Mouse (Mus musculus) adrenal gland, adult 2 months (tissue): ENCODE data around the gene Nfyb. TPM values are rescaled to one million over a fixed set of nuclear protein-coding genes. Genes with fewer than 3 reads are reported as not detected.
A peak's percentile ranks its signal among the peaks of the same experiment; 100 is the strongest.

Experiments
- DNase-seq: peaks from one replicate; pipeline ENCODE4 v3.0.0; 2021
- polyA plus RNA-seq: library from polyadenylated mRNA; depleted of rRNA; stranded (reverse); fragments of >200 nt; gene quantifications from 2 replicates; pipeline ENCODE4 v1.2.3, GENCODE M21; 2012; rRNA removed
- total RNA-seq, 2 experiments: library from RNA; stranded (reverse); gene quantifications; 2 replicates each; pipeline ENCODE4 v1.2.3; 2021

Gene Nfyb
- total and polyA plus RNA-seq, 3 experiments: 1.9 to 19.8 (median 15.2) TPM

DNA sequence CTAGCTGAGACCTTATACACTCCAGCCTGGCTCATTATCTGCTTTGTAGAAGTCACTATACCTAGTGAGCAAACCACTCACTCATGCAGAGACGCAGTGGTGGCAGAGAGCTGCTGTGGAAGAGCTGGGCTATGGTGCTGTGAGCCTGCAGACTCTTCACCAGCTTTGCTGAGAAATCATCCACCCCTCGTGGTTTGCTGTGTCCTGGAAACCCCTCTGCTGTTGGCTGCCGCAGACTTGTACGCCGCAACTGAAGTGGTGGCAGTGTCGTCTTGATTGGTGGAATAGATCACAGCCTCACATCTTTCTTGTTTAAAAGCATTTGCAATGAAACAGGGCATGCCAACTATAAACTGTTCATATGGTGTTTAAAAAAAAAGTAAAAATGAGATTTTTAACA, 19.6 kb downstream of the Nfyb start:
- DNase-seq: no peak

DNA sequence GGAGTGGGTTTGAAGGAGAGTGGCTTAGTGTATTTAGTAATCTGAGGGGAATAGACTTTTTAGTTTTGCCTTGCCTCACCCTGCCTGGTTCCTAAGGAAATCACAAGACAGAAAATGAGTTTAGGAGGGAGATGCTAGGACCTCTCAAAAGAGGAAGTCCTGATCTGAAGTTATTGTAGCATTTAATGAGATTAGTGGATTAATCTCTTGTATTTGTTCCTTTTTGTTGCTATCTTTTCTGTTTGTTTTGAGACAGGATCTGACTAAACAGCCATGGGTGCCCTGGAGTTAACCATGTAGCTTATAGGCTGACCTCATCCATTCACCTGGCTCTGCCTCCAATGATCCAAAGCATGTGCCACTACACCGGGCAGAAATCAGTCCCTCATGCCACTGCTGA, 21.4 kb downstream of the Nfyb start:
- DNase-seq: no peak

DNA sequence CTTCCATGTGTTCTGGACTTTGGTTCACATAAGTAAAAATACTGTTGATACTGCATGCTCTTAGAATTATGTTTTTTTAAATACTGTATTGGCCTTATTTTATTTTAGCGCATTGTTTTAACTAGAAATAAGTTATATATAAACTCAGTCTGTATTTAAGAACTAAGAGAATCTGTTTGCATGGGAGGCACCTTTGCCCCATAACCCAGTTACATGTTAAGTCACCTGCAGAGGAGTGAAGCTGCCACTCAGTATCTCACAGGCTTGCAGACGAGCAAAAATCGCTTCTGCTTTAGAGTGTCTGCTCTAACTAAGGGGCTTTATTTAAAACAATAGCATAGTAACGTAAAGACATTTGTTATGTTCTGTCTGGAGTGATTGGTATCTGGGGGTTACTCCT, 22.1 kb downstream of the Nfyb start:
- DNase-seq: no peak

DNA sequence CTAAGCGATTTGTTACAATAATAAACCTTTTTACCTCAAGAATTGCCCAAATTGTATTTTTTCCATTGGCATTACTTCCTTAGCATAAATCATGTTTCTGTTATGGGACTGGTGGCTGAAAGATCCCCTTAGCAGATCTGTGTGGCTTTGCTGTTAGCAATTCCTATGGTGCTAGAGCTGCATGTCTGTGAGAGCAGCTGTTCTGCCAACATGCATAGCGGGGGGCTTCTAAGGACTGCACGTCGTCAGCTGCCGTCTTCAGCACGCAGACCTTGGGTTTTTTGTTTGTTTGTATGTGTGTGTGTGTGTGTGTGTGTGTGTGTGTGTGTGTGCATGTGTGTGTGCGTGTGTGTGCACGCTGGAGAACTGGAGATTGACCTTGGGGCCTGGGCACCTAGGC, 22.6 kb downstream of the Nfyb start:
- no peak for DNase-seq

DNA sequence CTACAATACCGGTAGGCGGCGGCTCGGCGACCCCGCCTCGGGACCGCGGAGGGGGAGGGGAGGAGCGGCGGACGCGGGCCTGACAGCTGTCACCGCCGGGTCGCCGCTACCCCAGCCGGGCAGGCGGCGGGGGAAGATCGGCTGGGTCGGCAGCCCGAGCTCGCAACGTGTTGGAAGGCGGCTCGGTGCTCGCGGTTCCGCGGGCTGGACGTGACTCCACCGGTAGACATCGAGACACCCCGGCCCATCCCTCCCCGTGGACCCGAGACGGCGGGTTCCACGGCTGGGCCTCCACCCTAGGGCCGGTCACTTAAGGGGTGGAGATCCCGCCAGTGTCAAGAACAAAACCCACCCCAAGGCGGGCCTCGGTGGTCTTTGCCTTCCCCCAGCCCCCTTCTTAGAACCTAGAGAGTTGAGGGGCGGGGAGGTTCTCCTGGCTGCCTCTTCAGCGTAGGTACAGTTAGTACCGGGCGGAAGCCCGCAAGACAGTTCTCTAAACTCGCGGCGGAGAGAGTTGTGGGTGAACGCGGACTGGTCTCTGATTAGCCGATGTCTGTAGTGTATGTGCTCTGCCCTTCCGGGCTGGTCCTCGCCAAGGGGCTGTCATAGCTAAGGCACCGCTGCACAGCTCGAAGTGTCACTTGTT, 64.5 kb downstream of the Nfyb start:
- no peak for DNase-seq

DNA sequence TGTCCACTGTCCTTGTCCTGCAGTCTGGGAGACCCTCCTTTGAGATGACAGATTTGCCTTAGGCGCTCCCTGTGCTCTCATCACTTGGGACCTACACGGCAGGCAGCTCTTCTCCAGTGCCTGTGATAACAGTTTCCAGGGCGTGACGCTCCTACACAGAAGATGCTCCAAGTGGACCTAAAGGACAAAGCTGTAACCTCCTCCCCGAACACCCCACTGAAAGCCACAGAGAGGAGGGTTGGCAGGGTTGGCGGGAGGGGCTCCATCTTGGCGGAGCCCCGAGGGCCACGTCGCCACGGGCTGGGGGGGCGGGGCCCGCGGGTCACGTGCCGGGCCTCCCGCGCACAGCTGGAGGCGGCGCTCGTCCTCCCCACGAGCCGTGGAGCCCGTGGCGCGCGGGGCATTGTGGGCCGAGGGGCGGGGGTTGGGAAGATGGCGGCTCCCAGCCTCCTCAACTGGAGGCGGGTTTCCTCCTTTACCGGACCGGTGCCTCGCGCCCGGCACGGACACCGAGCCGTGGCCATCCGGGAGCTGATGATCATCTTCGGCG, 65.2 kb downstream of the Nfyb start:
- peak; percentile 95 for DNase-seq

Other genes starting within 250 kb of the Nfyb start
- gene 1190007I07Rik, start 140.9 kb downstream of the Nfyb start, total RNA-seq: 10 to 100 TPM; 19.8 to 31.3 TPM
- gene 1190007I07Rik, start 140.9 kb downstream of the Nfyb start, polyA plus RNA-seq: 70.7 and 83.9 TPM in 2 replicates
- gene Tdg, start 134.3 kb downstream of the Nfyb start, total RNA-seq: 10 to 100 TPM; 20.8 to 25.1 TPM
- 7.0 and 11.6 TPM in 2 replicates for gene Tdg, start 134.3 kb downstream of the Nfyb start, polyA plus RNA-seq
- 1 to 10 TPM; 1.4 to 3.1 TPM for gene Glt8d2, start 73.5 kb downstream of the Nfyb start, total RNA-seq
- 0.32 and 0.76 TPM in 2 replicates for gene Glt8d2, start 73.5 kb downstream of the Nfyb start, polyA plus RNA-seq
- gene Hcfc2, start 68.0 kb downstream of the Nfyb start, total RNA-seq: 10 to 100 TPM; 27.8 to 30.4 TPM
- gene Hcfc2, start 68.0 kb downstream of the Nfyb start, polyA plus RNA-seq: 3.2 and 4.7 TPM in 2 replicates
- 100 to 1,000 TPM in 1 of 2 experiments, 10 to 100 TPM in 1; 88.6 to 113 TPM for gene Txnrd1, start 69.8 kb upstream of the Nfyb start, total RNA-seq
- gene Txnrd1, start 69.8 kb upstream of the Nfyb start, polyA plus RNA-seq: 27.3 and 34.4 TPM in 2 replicates
- 1 to 10 TPM in 1 of 2 experiments, under 1 TPM in 1; 0.97 to 3.0 TPM for gene Eid3, start 102.5 kb upstream of the Nfyb start, total RNA-seq
- gene Eid3, start 102.5 kb upstream of the Nfyb start, polyA plus RNA-seq: 0.07 and 0.13 TPM in 2 replicates
- 10 to 100 TPM; 40.3 to 70.3 TPM for gene Chst11, start 221.4 kb upstream of the Nfyb start, total RNA-seq
- gene Chst11, start 221.4 kb upstream of the Nfyb start, polyA plus RNA-seq: 35.2 and 40.2 TPM in 2 replicates